Mouse (Mus musculus) layer of hippocampus, adult 2 months (tissue): ENCODE results near the gene Ddx27. TPM values are rescaled to one million over a fixed set of nuclear protein-coding genes. Genes with fewer than 3 reads are reported as not detected.

Source experiments
- DNase-seq, 2 experiments: peaks; one replicate each; pipeline ENCODE4 v3.0.0; 2022; ENCODE audit warnings: low spot score in 2 of 2
- H3K27ac ChIP-seq: fragments of 200-600 bp; 2 replicates; pipeline ENCODE4 v1.8.1; 2022
- H3K4me3 ChIP-seq: fragments of 200-600 bp; 2 replicates; pipeline ENCODE4 v1.8.1; 2022; ENCODE audit warnings: mild to moderate bottlenecking
- CTCF ChIP-seq: fragments of 200-600 bp; conservative IDR thresholded peaks from 2 replicates; pipeline ENCODE4 v1.8.1; 2022; ENCODE audit warnings: antibody characterized with exemption, mild to moderate bottlenecking, moderate library complexity
- total RNA-seq, 2 experiments: library from RNA; stranded (reverse); gene quantifications; 2 replicates each; pipeline ENCODE4 v1.2.3; 2021

Gene Ddx27
- total RNA-seq, 2 experiments from 2014 or later = 32.8 to 37.5 TPM

DNA sequence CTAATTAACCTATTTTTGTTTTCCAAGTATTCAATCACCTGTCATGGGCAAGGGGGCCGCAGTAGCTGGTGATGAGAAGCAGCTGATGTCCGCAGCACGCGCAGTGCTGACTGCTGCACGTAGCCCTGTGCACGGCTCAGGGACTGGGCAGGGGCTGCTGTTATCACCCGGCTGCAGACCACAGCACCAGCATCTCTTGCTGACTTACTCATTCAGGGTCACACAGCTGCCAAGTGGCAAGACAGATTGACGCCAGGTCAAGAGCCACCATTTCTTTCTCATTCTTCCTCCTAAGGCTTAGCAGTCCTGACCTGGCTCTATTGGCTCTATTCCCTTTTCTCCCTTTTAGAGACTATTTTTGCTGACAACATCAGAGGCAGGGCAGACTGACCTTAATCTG, 24.4 kb downstream of the Ddx27 start:
- TF ChIP-seq CTCF = no peak
- no peak for DNase-seq
- Histone ChIP-seq H3K27ac (no peak overlapping the region), H3K4me3 (no peak overlapping the region)

DNA sequence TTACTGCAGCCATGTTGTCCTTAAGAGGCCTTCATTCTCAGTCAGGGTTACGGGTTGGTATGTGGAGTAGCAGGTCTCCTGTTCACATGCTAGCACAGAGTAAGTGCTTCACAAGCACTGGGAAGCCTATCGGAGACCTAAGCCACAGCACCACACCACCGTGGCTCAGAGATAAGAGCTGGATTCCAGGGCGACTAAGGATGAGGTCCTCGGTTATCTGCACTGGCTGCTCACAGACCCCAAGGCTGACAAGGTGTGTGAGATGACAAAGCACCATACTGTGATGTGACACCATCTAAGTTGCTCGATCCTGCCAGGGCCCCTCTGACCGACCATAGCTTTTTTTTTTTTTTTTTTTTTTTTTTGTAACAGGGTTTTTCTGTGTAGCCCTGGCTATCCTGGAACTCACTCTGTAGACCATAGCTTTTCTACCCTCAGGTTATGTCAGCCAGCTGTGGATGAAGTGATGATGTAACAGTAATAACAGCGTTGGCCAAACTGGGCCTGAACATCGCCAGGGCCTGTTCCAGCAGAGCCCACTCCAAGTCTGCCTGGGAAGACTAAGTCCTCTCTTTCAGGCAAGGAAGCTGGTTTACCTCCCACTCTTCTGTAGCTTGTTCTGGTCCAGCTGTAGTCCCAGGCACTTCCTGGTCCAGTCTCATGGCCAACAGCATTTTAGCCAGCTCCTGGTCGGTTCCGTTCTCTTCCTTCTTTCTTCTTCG, 28.6 kb downstream of the Ddx27 start:
- Histone ChIP-seq H3K4me3 (no peak overlapping the region), H3K27ac (no peak overlapping the region)
- DNase-seq = no peak
- no peak for TF ChIP-seq CTCF

DNA sequence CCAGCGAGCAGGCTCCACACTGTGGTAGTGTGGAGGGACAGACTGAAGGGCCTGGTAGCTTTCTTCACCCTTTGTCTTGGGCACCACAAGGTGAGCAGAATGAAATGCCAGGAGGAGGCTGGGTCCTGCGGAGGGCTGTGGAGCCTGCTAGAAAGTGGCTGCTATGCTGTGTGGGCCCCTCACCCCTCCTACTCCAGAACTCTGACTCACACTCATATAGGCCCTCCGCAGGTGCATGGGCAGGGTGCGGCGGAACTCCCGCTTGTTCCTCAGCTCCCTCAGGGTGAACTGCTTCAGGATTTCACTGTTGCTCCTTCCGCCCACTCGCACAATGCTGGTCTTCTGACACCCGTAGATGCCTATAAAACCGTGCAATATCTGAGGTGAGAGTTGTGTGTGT, 33.2 kb downstream of the Ddx27 start:
- no peak for TF ChIP-seq CTCF
- DNase-seq = no peak
- Histone ChIP-seq H3K27ac (no peak overlapping the region), H3K4me3 (no peak overlapping the region)

DNA sequence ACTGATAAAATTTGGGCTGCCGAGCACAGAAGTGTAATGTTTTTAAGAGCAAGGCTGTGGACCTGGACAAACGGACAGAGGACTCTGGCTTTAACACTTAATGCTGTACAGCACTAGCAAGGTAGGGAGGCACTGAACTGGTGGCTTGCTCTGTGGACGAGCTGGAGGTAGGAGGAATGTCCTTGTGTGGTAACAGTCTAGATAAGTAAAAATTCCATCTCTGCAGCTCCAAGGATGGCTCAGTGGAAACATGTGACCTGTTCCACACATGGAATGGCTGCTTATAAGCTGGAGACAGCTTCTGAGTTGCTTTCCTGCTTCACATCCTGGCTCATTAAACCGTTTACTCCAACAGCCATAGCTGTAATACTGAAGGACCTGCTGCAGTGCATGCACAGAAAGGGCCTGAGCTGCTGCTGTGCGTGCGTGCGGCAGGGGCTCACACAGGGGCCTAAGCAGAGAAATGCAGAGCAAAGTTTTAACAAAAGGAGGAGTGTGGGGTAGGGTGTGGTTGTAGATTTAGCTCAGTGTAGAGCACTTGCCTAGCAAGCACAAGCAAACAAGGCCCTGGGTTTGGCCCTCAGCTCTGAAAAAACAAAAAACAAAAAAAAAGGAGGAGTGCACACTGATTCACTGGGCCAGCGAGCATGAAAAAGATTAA, 33.8 kb downstream of the Ddx27 start:
- DNase-seq = no peak
- TF ChIP-seq CTCF = no peak
- Histone ChIP-seq H3K27ac (no peak overlapping the region), H3K4me3 (no peak overlapping the region)

DNA sequence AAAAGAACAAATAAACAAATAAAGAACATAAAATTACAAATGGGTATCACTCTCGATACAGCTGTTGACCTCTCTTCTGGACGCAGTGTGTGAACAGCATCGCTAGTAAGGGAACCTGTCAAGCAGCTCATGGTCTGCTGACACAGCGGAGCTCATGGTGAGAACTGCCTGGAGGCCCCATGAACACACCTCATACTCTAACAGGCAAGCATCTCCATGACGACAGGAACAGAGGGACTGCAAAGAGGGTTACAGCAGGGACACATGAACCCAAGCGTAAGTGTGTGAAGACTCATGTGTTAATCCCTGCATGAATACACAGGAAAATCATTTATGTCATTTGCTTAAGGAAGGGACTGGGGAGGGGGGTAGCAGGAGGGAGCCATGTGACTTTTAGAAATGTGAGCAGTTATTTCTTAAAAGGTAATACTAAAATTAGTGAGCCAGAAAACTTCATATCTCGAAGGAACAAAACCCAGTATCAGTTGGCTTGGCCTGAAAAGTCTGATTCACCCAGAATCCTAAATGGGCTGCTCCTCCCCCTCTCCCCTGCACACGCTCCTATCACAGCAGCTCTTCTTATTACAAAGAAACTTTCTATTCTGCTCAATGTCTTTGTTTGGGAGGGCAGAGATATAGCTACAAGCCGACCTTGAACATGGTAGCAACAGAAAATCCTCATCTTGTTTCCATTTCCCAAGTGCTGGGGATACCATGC, 38.3 kb downstream of the Ddx27 start:
- no peak overlapping the region for H3K27ac ChIP-seq
- TF ChIP-seq CTCF = no peak
- DNase-seq = no peak
- no peak overlapping the region for H3K4me3 ChIP-seq

DNA sequence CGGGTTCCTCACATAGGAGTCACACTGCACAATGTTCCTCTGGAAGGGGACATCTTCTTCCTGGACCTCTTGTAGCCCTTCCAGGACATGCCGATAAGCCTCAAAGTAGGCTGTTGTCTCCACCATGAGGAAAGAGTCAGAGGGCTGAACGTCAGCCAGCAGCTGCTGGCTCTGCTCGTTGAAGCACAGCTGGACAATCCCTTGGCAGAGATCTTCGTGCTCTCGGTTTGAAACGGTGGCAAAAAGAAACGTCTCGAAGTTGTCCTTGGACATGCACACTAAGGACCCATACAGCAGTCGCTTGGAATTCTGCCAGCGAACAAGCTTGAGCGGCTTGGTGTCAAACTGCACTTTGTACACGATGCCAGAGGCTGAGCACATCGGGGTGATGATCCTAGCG, 40.4 kb downstream of the Ddx27 start:
- no peak overlapping the region for H3K4me3 ChIP-seq
- no peak for TF ChIP-seq CTCF
- peak overlapping the region; percentile 24; the same call in 1 of the 2 replicates for H3K27ac ChIP-seq
- no peak for DNase-seq

DNA sequence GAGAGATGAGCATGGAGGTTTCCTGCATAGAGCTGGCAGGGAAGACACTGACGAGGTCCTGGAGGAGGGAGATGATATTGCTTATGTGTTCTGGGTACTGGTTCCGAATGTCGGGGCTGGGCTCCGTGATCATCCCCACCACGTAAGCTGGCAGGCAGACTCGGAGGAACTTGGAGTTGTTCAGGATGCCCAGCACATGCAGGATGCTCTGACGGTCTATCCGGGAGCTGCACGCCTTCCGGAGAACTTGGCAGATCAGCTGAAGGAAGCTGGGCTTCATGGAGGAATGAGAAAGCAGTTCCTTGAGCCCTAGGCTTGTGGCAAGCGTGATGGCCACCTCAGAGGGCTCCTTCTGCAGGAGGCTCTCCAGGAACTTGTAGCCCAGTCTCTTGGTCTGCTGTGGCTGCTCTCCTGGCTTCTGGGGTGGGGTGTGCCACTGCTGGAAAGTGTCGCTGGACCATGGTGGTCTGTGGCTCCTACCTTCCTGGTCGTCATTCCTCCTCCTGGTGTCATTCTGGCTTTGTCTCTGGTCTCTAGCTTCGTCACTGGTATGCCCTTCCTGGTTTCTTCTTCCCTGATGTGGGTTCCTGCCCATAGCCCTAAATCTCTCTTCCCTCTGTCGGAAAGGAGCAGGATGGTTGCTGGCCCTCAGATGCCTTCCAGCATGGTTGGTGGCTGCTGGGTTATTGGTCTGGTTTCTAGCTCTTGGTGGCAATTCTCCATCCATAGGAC, 41.4 kb downstream of the Ddx27 start:
- H3K4me3 ChIP-seq = no peak overlapping the region
- DNase-seq = no peak

DNA sequence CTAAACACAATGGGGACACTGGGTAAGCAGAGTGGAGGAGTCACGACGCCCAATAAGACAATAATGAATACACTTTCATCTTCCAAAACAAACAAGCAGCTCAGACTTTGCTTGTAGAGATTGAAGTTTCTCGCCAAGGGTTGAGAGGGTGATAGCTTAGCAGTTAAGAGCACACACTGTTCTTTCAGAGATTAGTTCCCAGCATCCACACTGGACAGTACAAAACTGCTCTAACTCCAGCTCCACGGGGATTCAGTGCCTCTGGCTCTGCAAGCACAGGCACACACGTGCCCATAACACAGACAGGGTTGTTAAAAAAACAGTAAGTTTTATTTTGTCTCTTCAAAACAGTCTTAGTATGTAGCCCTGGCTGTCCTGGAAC, 41.9 kb downstream of the Ddx27 start:
- DNase-seq = no peak
- H3K4me3 ChIP-seq = no peak overlapping the region
- no peak overlapping the region for H3K27ac ChIP-seq
- TF ChIP-seq CTCF = no peak

More for the DNA sequence above, 41.4 kb downstream of the Ddx27 start:
- no peak for TF ChIP-seq CTCF
- no peak overlapping the region for H3K27ac ChIP-seq

DNA sequence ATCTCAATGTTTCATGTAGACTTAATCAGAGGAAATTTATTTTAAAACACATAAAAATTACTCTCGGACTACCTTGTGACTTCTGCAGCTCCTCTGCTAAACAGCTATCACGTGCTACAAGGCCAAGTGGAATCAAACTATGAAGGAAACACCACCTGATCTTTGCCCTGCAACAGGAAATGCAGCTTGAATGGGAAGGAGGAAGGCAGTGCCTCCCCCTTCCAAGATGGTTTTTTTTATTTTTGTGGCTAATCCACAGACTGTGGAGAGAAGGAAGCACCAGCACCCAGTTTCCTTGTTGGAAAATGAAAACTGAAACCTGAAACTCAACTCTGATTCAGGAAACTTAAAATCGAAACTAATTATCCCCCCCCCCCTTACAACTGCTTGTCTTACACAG, 43.2 kb downstream of the Ddx27 start:
- no peak overlapping the region for H3K27ac ChIP-seq
- no peak for TF ChIP-seq CTCF
- DNase-seq = no peak
- no peak overlapping the region for H3K4me3 ChIP-seq

DNA sequence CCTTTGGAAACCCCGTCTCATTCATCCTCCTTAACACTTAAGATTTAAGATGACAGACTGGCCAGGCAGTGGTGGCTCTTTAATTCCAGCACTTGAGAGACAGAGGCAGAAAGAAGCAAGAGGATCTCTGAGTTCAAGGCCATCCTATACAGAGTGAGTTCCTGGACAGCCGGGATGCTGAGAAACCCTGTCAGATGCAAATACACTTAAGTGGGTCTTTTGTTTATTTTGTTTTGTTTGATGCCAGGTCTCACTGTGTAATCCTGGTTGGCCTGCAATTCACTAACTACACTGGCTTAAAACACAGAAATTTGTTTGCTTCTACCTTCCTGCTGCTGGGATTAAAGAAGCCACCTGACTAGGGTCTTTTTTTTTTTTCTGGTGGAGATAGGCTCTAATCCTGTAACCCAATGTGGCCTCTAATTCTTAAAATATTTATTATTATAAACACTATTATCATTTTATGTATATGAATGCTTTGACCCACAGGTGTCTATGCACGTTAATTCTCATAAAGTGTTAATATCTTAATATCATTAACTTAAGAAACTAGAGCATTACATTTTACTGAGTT, 43.9 kb downstream of the Ddx27 start:
- H3K4me3 ChIP-seq = no peak overlapping the region
- TF ChIP-seq CTCF = no peak

DNA sequence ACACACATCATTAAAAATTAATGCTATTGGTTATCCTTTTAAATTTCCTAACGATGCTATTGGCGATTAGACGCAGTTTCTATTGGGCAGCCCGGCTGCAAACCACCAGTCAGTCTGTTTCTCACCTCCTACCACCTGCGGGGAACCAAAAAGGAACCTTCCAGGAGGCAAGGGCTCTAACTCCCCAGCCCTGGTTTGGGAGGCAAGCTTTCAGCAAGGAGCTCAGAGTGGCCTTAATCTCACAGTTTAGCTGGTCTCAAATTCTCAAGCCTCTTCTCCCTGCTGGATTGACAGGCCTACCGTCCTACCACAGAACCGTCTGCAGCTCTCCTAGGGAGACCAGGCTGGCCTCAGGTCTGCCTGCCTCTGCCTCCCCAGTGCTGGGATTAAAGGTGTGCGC, 44.5 kb downstream of the Ddx27 start:
- Histone ChIP-seq H3K27ac (no peak overlapping the region), H3K4me3 (no peak overlapping the region)
- no peak for TF ChIP-seq CTCF
- no peak for DNase-seq

More for the DNA sequence above, 43.9 kb downstream of the Ddx27 start:
- no peak for DNase-seq
- no peak overlapping the region for H3K27ac ChIP-seq

DNA sequence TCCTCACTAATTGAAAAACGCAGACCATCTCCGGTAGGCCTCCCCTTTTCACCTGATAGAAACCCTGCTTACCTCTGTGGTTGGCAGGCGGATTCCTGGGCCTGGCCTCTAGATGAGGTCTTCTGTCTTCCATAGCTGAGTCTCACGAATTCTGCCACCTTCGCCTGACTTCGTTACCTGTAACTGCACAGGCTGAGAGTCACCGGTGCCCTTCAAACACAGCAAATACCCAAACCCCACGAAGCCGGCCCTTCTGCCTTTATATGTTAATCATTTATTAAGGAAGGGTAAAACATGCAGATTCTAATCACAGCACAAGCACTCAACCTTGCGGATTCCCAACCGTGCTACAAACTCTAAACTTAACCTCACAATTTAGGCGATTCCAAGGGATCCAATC, 45.0 kb downstream of the Ddx27 start:
- no peak overlapping the region for H3K4me3 ChIP-seq
- no peak for DNase-seq
- TF ChIP-seq CTCF = no peak
- H3K27ac ChIP-seq = peak overlapping the region; percentile 28; the same call in 1 of the 2 replicates
